Mouse (Mus musculus): ENCODE data around the gene Tmem274. TPM values are rescaled to one million over a fixed set of nuclear protein-coding genes. Genes with fewer than 3 reads are reported as not detected.

Tmem274 gene
- total RNA-seq, 2 experiments from 2014 or later, result not detected

- no peak for DNase-seq
Measured at GRCm38 (mm10) chr4:149525811-149526210, 48.6 kb downstream of the Tmem274 start.

GRCm38 (mm10) chr4:149526330-149526729, 49.2 kb downstream of the Tmem274 start:
- no peak for DNase-seq

- no peak for DNase-seq
Measured at GRCm38 (mm10) chr4:149527621-149528354, 50.6 kb downstream of the Tmem274 start.

DNA sequence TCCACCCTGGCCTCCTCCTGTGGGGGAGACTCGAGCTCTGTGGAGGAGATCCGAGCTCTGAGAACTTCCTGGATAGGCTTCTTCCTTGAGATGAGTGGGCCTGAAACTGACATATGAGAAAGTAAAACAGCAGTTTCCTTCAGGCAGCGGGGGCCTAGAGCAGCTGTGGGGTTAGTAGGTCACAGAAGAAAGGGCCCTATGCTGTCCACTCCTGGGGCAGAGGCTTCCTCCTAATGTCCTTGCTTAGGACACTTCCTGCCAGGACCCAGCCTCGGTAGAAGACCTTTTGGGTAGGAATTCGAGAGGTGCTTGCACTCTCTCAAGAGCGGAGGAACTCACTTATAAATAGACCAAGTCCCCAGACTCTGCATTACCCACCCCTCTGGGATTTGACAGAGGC, 52.5 kb downstream of the Tmem274 start:
- no peak for DNase-seq

Other genes with a start within 250 kb of the Tmem274 start
- gene Kif1b, start 169.7 kb upstream of the Tmem274 start, total RNA-seq (2021), result 100 to 1,000 TPM; 105 to 154 TPM
- 10 to 100 TPM; 73.0 to 80.0 TPM for gene Ube4b, start 50.6 kb upstream of the Tmem274 start, total RNA-seq (2021)
- 100 to 1,000 TPM in 1 of 2 experiments, 10 to 100 TPM in 1; 56.2 to 118 TPM for gene Rbp7, start 22.4 kb upstream of the Tmem274 start, total RNA-seq (2021)
- gene Nmnat1, start 7.8 kb downstream of the Tmem274 start, total RNA-seq (2021), result 10 to 100 TPM; 15.2 TPM
- gene Lzic, start 7.9 kb downstream of the Tmem274 start, total RNA-seq (2021), result 10 to 100 TPM; 40.1 to 42.1 TPM
- 10 to 100 TPM; 39.5 to 42.0 TPM for gene Ctnnbip1, start 40.9 kb downstream of the Tmem274 start, total RNA-seq (2021)
- 10 to 100 TPM; 72.7 to 95.7 TPM for gene Clstn1, start 109.1 kb downstream of the Tmem274 start, total RNA-seq (2021)
- gene Pik3cd, start 225.2 kb downstream of the Tmem274 start, total RNA-seq (2021), result 10 to 100 TPM in 1 of 2 experiments, 1 to 10 TPM in 1; 7.5 to 12.1 TPM

Measured in adrenal gland, postnatal 10 days (tissue).